Mouse (Mus musculus): ENCODE measurements at regions not wholly inside any gene's neighbourhood (a gene's known extent, or its start where the extent isn't known, plus 50 kb on each side); places are given as distances from the start of the nearest gene placed in this dataset.

DNA sequence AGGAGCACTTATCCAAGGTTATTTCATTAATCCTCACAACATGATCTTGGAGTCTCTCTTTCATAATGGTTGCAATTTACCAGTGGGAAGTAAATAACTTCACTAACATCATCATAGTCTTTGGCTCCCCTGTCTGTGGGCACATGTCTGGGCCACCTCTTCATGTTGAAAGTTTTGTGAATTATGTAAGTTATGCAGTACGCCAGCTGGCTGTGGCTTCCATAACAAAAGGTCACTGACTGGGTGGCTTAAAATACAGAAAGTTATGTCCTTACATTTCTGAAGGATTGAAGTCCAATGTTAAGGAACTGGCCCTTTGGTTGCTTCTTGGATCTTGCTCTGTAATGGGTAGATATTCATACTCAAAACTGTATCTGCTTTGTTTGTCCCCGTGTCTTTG, 339.4 kb upstream of the Marcks start:
- H3K4me3 ChIP-seq (replicated peaks): no peak overlapping the region
- no peak overlapping the region for H3K4me2 ChIP-seq (replicated peaks)
- H3K36me3 ChIP-seq: no peaks in the 10 kb centered on the region
- ATAC-seq: no peak
- no peaks in the 10 kb centered on the region for H3K4me1 ChIP-seq (replicated peaks)
- no peaks in the 10 kb centered on the region for H3K9me3 ChIP-seq
- H3K27me3 ChIP-seq: no peaks in the 10 kb centered on the region
- H3K9ac ChIP-seq (replicated peaks): no peak overlapping the region
- WGBS: 87% methylated on average over 2 of the region's 2 CpGs
- H3K27ac ChIP-seq: no peak overlapping the region

DNA sequence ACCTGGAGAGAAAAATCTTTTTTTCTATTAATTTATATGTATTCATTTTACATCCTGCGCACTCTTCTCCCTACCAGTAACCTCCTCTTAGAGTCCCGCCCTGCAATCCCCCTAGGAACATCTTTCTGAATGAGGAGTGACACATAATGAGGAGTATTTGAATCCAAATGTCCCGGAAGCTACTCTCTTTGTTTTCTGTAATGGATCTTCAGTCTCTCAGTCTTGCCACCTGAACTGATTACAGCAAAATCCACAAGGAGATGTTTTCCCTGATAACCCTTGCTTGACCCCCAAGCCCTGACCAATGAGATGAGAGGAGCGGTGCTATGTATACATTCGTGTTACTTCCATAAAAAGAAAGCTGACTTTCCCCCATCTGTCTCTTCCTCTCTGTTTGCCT, 334.4 kb upstream of the Marcks start:
- H3K27me3 ChIP-seq: no peaks in the 10 kb centered on the region
- no peak for ATAC-seq
- H3K4me3 ChIP-seq (replicated peaks): no peak overlapping the region
- WGBS: 89% methylated on average over 5 of the region's 5 CpGs
- H3K9me3 ChIP-seq: no peaks in the 10 kb centered on the region
- H3K4me1 ChIP-seq (replicated peaks): no peaks in the 10 kb centered on the region
- H3K4me2 ChIP-seq (replicated peaks): no peak overlapping the region
- H3K27ac ChIP-seq: no peak overlapping the region
- no peak overlapping the region for H3K9ac ChIP-seq (replicated peaks)
- H3K36me3 ChIP-seq: no peaks in the 10 kb centered on the region

- no peak overlapping the region for H3K9ac ChIP-seq (replicated peaks)
- no peaks in the 10 kb centered on the region for H3K9me3 ChIP-seq
- H3K27ac ChIP-seq: no peak overlapping the region
- no peak overlapping the region for H3K4me3 ChIP-seq (replicated peaks)
- no peak for ATAC-seq
- 82% methylated on average over 2 of the region's 2 CpGs for WGBS
- no peak overlapping the region for H3K4me2 ChIP-seq (replicated peaks)
- H3K36me3 ChIP-seq: no peaks in the 10 kb centered on the region
- no peaks in the 10 kb centered on the region for H3K4me1 ChIP-seq (replicated peaks)
- H3K27me3 ChIP-seq: no peaks in the 10 kb centered on the region
Measured at GRCm38 (mm10) chr10:37457384-37457783, 318.7 kb upstream of the Marcks start.

- Histone ChIP-seq H3K27ac (no peak overlapping the region), H3K36me3 (no peaks in the 10 kb centered on the region), H3K4me1 (replicated peaks) (no peaks in the 10 kb centered on the region), H3K9ac (replicated peaks) (no peak overlapping the region), H3K4me3 (replicated peaks) (no peak overlapping the region), H3K9me3 (no peaks in the 10 kb centered on the region), H3K27me3 (no peaks in the 10 kb centered on the region), H3K4me2 (replicated peaks) (no peak overlapping the region)
- ATAC-seq: no peak
- WGBS: 94% methylated on average over 2 of the region's 2 CpGs
Measured at GRCm38 (mm10) chr10:37449894-37450293, 311.2 kb upstream of the Marcks start.

GRCm38 (mm10) chr10:37447333-37448204, 308.8 kb upstream of the Marcks start:
- Histone ChIP-seq H3K36me3 (no peaks in the 10 kb centered on the region), H3K27me3 (no peaks in the 10 kb centered on the region), H3K4me3 (replicated peaks) (no peak overlapping the region), H3K9me3 (no peaks in the 10 kb centered on the region), H3K27ac (no peak overlapping the region), H3K9ac (replicated peaks) (no peak overlapping the region), H3K4me2 (replicated peaks) (no peak overlapping the region), H3K4me1 (replicated peaks) (no peaks in the 10 kb centered on the region)
- ATAC-seq: no peak
- WGBS: 85% methylated on average over 4 of the region's 4 CpGs

DNA sequence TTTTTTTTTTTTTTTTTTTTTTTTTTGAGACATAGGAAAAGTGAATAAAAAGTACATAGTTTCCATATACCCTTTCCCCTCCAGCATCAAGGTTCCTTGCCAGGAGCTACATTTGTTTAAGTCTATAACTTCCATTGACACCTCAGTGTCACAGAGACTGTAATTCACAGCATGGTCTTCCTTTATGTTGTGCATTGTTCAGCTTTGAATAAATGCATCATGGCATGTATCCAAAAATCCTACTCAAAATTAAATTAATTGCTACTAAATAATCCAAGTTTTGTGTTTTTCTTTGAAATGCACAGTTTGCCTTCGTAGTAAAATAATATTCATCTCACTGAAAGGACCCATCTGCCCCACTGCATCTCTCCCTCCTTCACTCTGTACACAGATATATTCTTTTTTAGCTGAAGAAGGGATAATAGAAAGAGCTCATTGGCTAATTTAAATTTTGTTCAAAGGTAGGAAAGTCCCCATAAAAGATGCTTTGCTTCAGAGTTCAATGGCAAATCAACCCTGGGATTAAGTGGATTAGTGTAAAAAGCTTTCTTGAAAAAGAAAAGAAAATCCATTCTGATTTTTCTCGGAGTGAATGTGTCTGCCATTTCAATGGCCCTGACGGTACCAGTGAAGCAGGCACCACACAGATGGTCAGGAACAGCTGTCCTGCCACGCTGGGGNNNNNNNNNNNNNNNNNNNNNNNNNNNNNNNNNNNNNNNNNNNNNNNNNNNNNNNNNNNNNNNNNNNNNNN, 301.3 kb upstream of the Marcks start:
- ATAC-seq: peak; percentile 97
- Histone ChIP-seq H3K9me3 (no peaks in the 10 kb centered on the region), H3K27ac (peak overlapping the region; percentile 73), H3K36me3 (no peaks in the 10 kb centered on the region), H3K4me2 (replicated peaks) (no peak overlapping the region), H3K4me3 (replicated peaks) (no peak overlapping the region), H3K9ac (replicated peaks) (no peak overlapping the region; the same call in 1 of the 2 replicates), H3K27me3 (no peaks in the 10 kb centered on the region), H3K4me1 (replicated peaks) (peaks cover 19% of the 10 kb centered on the region; the same call in 1 of the 2 replicates)
- 8% methylated on average over 4 of the region's 4 CpGs for WGBS

GRCm38 (mm10) chr10:37438312-37438711, 299.6 kb upstream of the Marcks start:
- ATAC-seq: no peak
- H3K4me1 ChIP-seq (replicated peaks): peaks cover 19% of the 10 kb centered on the region; the same call in 1 of the 2 replicates
- H3K36me3 ChIP-seq: no peaks in the 10 kb centered on the region
- no peaks in the 10 kb centered on the region for H3K27me3 ChIP-seq
- no peak overlapping the region for H3K4me3 ChIP-seq (replicated peaks)
- H3K27ac ChIP-seq: no peak overlapping the region
- no peak overlapping the region for H3K9ac ChIP-seq (replicated peaks)
- no peaks in the 10 kb centered on the region for H3K9me3 ChIP-seq
- H3K4me2 ChIP-seq (replicated peaks): no peak overlapping the region
- WGBS: 64% methylated on average over 3 of the region's 3 CpGs

GRCm38 (mm10) chr10:37436849-37437248, 298.1 kb upstream of the Marcks start:
- Histone ChIP-seq H3K27me3 (no peaks in the 10 kb centered on the region), H3K36me3 (no peaks in the 10 kb centered on the region), H3K4me2 (replicated peaks) (no peak overlapping the region), H3K4me3 (replicated peaks) (no peak overlapping the region), H3K4me1 (replicated peaks) (peaks cover 19% of the 10 kb centered on the region; the same call in 1 of the 2 replicates), H3K9me3 (no peaks in the 10 kb centered on the region), H3K27ac (no peak overlapping the region), H3K9ac (replicated peaks) (no peak overlapping the region)
- ATAC-seq: no peak

GRCm38 (mm10) chr10:37434229-37434628, 295.5 kb upstream of the Marcks start:
- Histone ChIP-seq H3K27ac (no peak overlapping the region), H3K9ac (replicated peaks) (no peak overlapping the region), H3K36me3 (no peaks in the 10 kb centered on the region), H3K9me3 (no peaks in the 10 kb centered on the region), H3K4me2 (replicated peaks) (no peak overlapping the region), H3K4me3 (replicated peaks) (no peak overlapping the region), H3K4me1 (replicated peaks) (0 out of 2 replicates have a peak, but pooled peaks cover 9% of the 10 kb centered on the region), H3K27me3 (no peaks in the 10 kb centered on the region)
- WGBS: 52% methylated on average over 5 of the region's 5 CpGs
- ATAC-seq: no peak; the same call in 1 of the 2 replicates

- Histone ChIP-seq H3K27ac (no peak overlapping the region), H3K4me2 (replicated peaks) (no peak overlapping the region), H3K4me3 (replicated peaks) (no peak overlapping the region), H3K36me3 (no peaks in the 10 kb centered on the region), H3K4me1 (replicated peaks) (peaks cover 4% of the 10 kb centered on the region; the same call in 1 of the 2 replicates), H3K9me3 (no peaks in the 10 kb centered on the region), H3K27me3 (no peaks in the 10 kb centered on the region), H3K9ac (replicated peaks) (no peak overlapping the region)
- WGBS: 53% methylated on average over 1 of the region's 1 CpGs
- no peak for ATAC-seq
Measured at GRCm38 (mm10) chr10:37423047-37423446, 284.3 kb upstream of the Marcks start.

DNA sequence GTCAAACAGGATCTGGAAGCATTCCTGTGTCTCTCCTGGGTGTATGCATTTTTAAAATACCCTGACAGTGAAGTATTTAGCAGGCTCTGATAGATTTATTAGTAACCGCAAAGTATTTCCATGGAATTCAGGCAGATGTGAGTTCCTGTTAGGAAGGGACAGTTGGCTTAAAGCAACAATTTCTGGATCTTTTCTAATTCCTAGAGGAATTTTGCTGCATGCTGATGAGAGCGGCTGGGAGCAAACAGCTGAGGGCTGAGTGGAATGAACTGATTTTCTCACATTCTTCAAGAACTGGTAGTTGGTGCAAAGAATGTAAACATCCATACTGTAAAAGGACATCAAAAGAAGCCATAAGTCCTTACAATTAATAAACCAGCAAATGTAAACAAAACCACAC, 283.9 kb upstream of the Marcks start:
- peaks cover 4% of the 10 kb centered on the region; the same call in 1 of the 2 replicates for H3K4me1 ChIP-seq (replicated peaks)
- ATAC-seq: no peak
- H3K27ac ChIP-seq: no peak overlapping the region
- no peaks in the 10 kb centered on the region for H3K36me3 ChIP-seq
- 63% methylated on average over 2 of the region's 2 CpGs for WGBS
- no peaks in the 10 kb centered on the region for H3K9me3 ChIP-seq
- no peak overlapping the region for H3K4me2 ChIP-seq (replicated peaks)
- no peaks in the 10 kb centered on the region for H3K27me3 ChIP-seq
- H3K9ac ChIP-seq (replicated peaks): no peak overlapping the region
- H3K4me3 ChIP-seq (replicated peaks): no peak overlapping the region

GRCm38 (mm10) chr10:37416321-37416720, 277.6 kb upstream of the Marcks start:
- Histone ChIP-seq H3K9ac (replicated peaks) (no peak overlapping the region), H3K27ac (no peak overlapping the region), H3K36me3 (no peaks in the 10 kb centered on the region), H3K9me3 (no peaks in the 10 kb centered on the region), H3K4me3 (replicated peaks) (no peak overlapping the region), H3K4me1 (replicated peaks) (0 out of 2 replicates have a peak, but pooled peaks cover 4% of the 10 kb centered on the region), H3K27me3 (no peaks in the 10 kb centered on the region), H3K4me2 (replicated peaks) (no peak overlapping the region)
- ATAC-seq: no peak
- 29% methylated on average over 1 of the region's 1 CpGs for WGBS

Measured in midbrain, embryonic 13.5 days (tissue).